Mouse (Mus musculus) adipocyte (in vitro differentiated cells): ENCODE results near the gene 6820408C15Rik.

ENCODE experiments used
- DNase-seq: peaks from one replicate; pipeline ENCODE4 v3.0.0-alpha.2; 2016; ENCODE audit warnings: low spot score

Gene 6820408C15Rik

DNA sequence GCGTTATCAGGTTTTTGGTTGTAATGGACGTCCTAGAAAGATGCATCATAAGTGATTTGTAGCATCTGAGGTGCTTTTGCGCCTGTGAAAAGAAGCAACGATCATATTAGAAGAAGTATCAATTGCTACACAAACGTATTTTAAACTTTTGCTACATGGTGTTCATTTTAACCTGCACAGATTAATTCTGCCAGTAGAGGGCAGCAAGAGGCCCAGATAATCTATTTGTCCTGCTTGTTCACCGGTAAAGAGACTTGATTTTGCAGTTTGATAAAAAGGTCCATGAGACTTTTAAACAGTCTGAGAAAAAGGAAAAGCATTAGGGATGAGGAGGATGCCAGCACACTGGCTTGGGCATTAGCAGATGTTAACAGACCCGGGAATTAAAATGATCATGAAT is 55.6 kb downstream of the 6820408C15Rik start:
- DNase-seq = peak; percentile 68

DNA sequence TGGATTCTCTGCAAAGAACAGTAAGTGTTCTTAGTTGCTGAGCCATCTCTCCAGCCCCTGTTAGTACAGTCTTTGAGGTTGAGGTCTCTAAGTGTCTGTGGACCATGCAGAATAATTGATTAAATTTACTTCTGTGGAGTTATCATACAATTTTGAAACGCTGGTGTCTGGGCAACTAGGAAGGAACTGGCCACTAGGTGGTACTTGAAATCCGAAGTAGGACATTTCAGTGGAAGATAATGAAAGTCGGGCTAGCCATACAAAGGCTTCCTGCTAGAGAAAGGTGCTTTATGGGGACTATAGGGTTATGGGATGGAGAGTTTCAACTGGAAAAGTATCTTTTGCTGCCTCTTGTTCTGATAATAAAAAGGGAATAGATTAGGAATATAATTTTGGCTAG is 57.0 kb downstream of the 6820408C15Rik start:
- DNase-seq = no peak

DNA sequence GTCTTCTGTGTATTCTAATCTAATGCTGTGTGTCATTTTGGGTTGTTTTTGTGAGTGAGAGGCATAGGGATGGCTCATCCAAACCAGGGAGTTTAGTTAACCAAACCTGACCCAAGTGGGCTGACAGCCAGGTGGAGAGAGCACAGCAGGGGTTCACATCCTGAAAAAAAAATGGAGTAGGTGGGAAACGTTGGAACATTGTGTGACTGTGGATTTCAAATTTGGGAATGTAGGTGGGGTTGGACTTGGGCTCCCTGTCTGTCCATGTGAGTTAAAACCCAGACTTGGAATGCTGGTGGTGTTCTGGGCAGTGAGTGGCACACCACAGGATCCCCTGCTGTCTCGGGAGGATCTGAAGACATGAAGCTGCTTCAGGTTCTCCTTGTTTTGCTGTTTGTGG is 61.4 kb downstream of the 6820408C15Rik start, which contains the start of gene Defb20:
TSS of gene Defb20 (plus strand) at position 301 of the 400 bp plus-strand sequence.
- no peak for DNase-seq

DNA sequence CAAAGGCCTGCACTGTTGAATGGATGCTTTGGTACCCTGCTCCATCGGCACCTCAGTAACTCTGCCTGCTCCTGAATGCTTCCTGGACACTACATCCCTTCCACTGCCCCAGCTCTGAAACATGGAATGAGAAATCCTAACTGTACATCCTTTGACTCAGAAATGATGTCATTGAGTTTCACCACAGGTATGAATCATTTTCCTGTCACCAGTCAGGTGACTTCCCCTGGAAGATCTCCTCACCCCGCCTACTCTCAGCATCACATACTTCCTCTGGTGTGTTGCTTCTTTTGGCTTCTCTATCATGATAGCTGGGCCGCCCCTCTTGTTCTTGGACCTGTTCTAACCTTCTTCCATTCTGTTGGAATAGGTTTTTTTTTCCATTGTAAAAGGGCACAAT is 65.5 kb downstream of the 6820408C15Rik start:
- DNase-seq = no peak

DNA sequence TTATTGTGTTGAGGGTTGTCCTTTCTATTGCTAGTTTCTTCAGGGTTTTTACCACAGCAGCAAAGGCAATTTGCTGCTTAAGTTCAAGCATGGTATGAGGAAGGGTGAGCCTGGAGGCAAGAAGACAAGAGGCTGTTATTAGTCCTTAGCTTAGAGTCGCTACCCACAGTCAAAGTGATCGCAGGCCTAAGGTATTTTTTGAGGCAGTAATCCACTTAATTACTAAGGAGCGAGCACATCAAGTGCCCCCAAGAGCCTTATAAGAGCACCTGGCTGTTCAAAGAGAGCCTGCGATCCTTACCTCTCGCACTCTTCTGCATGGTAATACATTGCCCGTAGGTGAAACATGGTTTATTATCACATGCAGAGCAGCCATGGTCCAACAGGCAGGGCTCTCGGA is 66.3 kb downstream of the 6820408C15Rik start:
- no peak for DNase-seq

DNA sequence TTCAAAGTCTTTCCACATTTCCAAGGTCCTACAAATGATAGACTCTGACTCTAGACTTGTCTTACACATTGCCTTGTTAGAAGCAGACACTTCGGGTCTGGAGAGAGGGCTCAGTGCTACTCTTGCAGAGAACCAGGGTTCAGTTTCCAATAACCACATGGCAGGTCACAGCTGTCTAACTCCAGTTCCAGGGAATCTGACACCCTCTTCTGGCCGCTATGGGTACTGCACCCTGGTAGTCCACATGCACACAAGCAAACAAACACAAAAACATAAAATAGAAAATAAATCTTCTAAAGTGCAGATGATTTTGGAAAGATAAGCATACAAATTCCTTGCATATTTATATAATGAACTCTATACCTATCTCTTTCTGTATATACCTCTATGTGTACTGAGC is 71.6 kb downstream of the 6820408C15Rik start:
- DNase-seq = no peak

DNA sequence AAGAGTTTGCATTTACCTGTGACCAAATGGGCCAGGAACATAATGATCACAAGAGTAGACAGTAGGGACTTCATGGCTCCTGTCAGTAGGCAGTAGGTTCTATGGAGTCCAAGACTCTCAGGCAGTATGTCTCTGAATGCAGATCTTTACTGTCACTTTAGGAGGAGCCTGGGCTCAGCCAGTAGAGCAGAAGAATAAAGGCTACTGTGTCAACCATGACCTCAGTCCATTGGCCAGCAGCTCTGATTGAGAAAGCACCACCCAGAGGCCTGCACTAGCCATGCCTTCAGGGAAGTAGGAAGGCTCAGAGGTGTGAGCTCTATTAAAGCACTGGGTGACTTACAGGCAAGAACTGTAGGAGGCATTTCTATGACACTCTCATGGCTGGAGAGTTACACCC is 74.7 kb downstream of the 6820408C15Rik start, which contains the start of gene Defb22:
TSS of gene Defb22 (minus strand) at position 101 of the 400 bp plus-strand sequence.
- DNase-seq = peak; percentile 8

DNA sequence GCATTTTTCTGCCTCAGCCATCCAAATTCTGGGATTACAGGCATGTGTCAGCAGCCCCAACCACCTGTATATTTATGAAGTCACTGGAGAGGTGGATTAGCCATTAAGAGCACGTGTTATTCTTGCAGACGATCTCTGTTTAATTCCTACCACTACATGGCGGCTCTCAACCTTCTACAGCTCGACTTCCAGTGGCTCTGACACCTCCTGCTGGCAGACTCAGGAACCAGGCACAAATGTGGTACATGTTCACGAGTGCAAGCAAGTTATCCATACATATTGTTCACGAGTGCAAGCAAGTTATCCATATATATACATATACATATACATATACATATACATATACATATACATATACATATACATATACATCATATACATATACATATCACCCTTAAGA is 77.8 kb downstream of the 6820408C15Rik start:
- no peak for DNase-seq
